Mouse (Mus musculus): Measurements from ENCODE around the gene Evc2.

The Evc2 gene

GRCm38 (mm10) chr5:37338288-37338687, at the start of gene Evc2:
TSS of gene Evc2 (plus strand) at chr5:37338499.
- in situ Hi-C loops (cut with MboI, MseI): no loop called here

- in situ Hi-C loops (cut with MboI, MseI): no loop called here
Measured at GRCm38 (mm10) chr5:37289236-37289635, 49.1 kb upstream of the Evc2 start.

DNA sequence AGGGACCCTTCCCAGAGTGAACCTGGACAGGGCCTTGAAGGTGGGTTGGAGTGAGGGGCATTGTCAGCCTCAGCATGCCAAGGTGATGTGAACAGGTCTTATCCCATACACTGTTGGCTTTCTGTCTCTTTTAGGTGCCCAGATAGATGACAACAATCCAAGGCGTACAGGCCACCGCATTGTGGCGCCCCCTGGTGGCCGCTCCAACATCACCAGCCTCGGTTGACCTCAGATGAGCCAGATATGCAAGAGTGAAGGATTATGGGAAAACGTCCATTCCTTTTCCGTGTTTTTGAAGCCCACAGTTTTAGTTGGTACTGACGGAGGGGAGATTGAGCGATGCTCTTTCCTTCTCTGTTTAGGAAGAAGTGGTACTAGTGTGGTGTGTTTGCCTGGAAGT, 47.3 kb upstream of the Evc2 start:
- in situ Hi-C loops (cut with MboI, MseI): loop anchor here (10.0 kb wide), 2 partner anchors 424 to 454 kb away; partner anchors contain the start of gene Stk32b

DNA sequence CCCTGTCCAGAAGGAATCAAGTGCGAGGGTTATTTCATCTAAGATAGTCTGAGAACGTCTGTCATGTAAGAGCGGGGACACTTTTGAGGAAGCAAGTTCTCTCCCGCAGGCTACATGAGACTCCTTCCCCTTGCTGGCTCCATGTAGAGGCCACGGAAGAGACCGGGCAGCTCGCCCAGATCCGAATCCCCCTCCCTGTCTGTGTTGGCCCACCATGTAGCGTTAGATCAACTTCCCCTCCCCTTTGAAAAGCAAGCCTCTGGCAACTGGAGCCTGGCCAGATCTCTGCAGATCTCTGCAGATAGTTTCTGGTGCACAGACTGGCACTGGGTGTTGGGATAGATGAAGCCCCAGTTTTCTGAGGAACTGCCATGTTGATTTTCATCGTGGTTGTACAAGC, 41.6 kb upstream of the Evc2 start:
- in situ Hi-C loops (cut with MboI, MseI): loop anchor here (10.0 kb wide), 2 partner anchors 418 to 448 kb away; partner anchors contain the start of gene Stk32b

DNA sequence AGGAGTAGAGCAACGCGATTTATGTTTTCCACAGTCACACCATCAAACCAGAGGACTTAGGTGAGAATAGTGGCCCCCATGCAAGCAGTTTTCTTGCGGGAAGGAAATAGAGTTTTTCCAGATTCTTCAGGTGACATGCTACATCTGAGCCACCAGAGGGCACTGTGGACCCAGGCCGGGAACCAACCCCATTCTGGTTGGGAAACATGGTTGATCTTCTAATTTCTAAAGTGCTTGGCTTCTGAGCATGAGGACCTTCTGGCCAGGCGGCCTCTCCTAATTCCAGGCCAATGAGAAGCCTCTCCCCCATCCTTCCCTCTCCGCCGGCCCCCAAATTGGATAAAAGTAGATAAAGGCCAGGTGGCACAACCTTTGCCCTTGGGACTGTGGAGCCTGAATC, 39.9 kb upstream of the Evc2 start:
- in situ Hi-C loops (cut with MboI, MseI): loop anchor here (10.0 kb wide), 2 partner anchors 416 to 446 kb away; partner anchors contain the start of gene Stk32b

DNA sequence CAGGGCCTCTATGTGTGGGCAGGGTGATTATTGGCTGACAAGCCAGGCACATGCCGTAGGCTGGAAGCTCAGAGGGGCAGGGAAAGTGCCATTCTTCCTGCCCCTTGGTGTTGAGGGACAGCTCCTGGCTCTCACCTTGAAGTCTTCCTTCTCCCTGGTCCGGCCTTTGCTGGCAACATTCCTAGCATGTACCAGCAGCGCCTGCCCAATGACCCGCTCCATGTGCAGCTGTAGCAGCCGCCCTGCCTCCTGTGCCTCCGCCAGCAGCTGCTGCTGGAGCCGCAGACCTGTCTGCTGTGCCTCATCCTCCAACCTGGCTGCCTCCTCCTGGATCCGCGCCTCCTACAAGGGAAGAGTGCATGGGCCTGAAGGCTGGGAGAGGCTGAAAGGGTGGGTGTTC, 28.3 kb upstream of the Evc2 start:
- in situ Hi-C loops (cut with MboI, MseI): no loop called here

DNA sequence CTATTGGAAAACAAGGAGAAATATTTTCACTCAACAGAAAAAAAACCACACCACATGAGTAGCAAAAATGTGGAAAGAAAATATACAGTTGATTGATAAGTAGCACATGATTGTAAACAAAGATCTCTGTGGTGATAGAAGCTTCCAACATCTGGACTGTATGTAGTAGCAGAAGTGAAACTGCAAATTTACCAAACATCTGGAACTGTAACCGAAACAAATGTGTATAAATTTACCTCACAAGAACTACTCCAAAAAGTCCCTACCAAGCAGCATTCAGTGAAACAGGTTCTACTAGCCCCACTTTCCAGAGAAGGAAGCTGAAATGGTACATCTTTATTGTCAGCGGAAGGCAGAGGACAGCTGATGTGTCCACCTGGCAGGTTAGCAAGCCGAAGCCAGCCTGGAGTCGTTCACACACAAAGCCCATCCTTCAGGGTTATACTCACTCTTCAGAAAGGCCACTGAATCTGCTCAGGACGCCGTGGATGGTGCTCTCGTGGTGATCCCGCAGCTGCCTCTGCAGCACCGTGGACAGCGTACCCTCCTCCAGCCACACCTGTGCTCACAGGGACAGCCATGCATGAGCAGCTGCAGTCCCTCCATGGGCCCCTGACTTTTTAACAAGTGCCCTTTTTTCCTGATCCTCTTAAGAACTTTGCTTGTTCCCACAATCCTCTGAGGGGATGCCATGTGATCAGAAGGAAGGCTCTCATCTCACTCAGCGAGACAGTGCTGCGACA, 25.1 kb upstream of the Evc2 start:
- in situ Hi-C loops (cut with MboI, MseI): no loop called here

GRCm38 (mm10) chr5:37318715-37319114, 19.6 kb upstream of the Evc2 start:
- in situ Hi-C loops (cut with MboI, MseI): no loop called here

GRCm38 (mm10) chr5:37320174-37320573, 18.1 kb upstream of the Evc2 start:
- in situ Hi-C loops (cut with MboI, MseI): no loop called here

GRCm38 (mm10) chr5:37320761-37321160, 17.5 kb upstream of the Evc2 start:
- in situ Hi-C loops (cut with MboI, MseI): no loop called here

GRCm38 (mm10) chr5:37326675-37327074, 11.6 kb upstream of the Evc2 start:
- in situ Hi-C loops (cut with MboI, MseI): no loop called here

DNA sequence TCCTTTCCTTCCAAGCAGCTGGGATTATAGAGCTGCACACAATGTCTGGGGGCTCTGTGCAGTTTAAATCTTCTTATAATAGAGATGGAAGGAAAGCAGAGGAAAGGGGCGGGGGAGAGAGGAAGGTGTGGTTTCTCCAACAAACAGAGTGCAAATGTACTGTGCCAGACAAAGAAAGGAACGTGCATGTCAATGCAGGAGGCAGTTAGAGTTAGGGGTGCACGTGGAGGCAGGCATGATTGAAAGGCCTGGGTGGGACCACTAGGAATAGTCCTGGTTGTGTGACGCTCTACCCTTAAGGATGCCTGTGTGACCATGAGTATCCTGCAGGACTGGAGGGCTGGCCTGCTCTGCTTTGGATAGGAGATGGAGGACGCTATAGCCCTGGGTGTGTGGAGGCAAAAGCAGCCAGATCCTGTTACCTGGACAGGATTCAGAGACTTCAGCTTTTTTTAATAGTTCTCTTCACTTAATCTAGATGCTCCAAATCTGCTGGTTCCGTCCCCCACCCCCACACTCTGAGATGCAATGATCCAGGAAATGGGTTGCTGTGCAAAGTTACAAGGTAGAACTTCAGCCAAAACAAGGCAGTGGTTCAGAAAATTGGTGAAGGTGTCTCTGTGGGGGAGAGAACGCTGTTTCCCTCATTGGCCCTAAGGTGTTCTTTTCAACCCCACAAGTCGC, 7.7 kb upstream of the Evc2 start:
- in situ Hi-C loops (cut with MboI, MseI): no loop called here

DNA sequence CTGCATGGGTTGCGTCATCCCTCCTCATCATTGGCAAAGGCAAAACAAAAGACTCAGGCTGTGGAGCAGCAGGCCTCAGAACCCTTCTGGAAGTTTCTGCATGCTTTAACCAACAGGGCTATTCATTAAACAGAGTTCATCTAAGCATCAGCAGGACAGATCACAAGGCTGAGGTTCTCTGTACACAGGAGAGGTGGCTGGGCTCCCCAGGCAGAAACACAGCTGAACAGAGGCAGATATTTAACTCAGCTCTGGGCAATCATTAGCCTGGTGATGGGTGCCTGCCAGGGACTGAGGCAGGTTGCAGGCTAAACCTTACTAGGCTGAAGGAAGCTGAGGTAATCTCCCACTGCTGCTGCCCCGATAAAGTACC, 7.2 kb upstream of the Evc2 start:
- in situ Hi-C loops (cut with MboI, MseI): no loop called here

- in situ Hi-C loops (cut with MboI, MseI): no loop called here
Measured at GRCm38 (mm10) chr5:37332066-37332465, 6.2 kb upstream of the Evc2 start.

GRCm38 (mm10) chr5:37335061-37335460, 3.2 kb upstream of the Evc2 start:
- in situ Hi-C loops (cut with MboI, MseI): no loop called here

DNA sequence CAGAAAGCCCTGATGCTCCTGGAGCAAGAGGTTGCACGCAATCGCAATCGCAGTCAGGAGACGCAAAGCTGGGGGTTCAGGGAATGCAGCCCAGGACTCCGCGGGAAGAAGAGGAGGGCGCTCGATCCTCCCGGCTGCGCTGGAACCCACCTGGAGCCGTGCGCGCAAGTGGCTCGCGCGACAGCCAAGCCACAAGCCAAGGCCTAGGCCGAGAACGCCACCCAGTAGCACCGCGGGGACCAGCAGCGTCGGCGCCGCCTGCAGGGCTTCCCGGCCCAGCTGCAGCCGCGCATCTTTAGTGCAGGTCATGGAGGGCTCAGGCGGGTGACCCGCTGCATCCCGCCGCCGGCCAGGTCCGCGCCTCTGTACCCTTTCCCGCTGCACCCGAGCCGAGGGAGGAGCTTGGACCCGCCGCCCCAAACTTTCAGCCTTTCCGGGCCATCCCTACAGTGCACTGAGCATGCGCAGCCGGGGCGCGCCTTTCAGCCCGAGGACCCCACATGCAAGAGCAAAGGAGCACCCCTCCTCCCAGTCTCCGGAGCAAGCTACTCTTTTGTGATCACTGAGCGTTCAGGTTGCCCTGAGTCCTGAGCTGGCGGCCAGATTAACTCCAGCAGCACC, 1.7 kb upstream of the Evc2 start, which contains the start of gene Evc:
TSS of gene Evc (minus strand) at position 410 of the 621 bp plus-strand sequence.
- in situ Hi-C loops (cut with MboI, MseI): no loop called here

DNA sequence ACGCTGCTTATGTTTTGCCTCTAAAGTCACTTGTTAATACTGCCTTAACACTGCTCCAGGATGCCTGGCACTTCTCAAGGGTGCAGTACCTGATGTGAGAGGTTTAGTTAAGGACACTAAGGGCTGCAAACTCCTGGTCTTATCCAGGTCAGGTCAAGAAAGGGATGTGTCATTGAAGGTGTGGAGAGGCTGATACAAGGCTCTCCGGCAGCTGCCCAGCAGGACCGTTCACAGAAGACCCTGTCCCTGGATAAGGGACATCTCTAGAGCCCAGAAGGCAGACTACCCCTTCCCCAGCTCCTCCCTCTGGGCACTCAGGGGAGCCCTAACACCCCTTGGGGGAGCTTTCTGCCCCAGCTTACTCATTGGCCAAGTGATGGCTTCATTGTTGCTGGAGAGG, 603 bp upstream of the Evc2 start:
- in situ Hi-C loops (cut with MboI, MseI): no loop called here

- in situ Hi-C loops (cut with MboI, MseI): no loop called here
Measured at GRCm38 (mm10) chr5:37343962-37344361, 5.7 kb downstream of the Evc2 start.

- in situ Hi-C loops (cut with MboI, MseI): no loop called here
Measured at GRCm38 (mm10) chr5:37351791-37352190, 13.5 kb downstream of the Evc2 start.

GRCm38 (mm10) chr5:37354385-37354784, 16.1 kb downstream of the Evc2 start:
- in situ Hi-C loops (cut with MboI, MseI): no loop called here

- in situ Hi-C loops (cut with MboI, MseI): no loop called here
Measured at GRCm38 (mm10) chr5:37356027-37356426, 17.7 kb downstream of the Evc2 start.

DNA sequence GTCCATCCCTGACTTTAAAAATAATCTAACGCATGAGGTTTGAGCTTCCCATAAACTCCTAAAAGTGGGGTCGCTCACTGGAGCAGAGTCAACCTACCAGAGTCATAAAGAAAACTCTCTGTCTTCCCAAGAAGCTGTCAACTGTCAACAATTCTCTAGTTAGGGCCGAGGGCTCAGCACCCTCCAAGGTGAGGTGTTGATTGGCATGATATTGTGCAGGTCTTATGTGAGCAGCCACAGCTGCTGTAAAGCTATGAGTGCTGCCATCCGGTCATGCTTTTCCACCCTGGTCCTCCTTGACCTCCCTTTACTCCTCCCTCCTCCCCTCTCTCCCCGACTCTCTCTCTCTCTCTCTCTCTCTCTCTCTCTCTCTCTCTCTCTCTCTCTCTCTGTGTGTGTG, 24.3 kb downstream of the Evc2 start:
- in situ Hi-C loops (cut with MboI, MseI): no loop called here

DNA sequence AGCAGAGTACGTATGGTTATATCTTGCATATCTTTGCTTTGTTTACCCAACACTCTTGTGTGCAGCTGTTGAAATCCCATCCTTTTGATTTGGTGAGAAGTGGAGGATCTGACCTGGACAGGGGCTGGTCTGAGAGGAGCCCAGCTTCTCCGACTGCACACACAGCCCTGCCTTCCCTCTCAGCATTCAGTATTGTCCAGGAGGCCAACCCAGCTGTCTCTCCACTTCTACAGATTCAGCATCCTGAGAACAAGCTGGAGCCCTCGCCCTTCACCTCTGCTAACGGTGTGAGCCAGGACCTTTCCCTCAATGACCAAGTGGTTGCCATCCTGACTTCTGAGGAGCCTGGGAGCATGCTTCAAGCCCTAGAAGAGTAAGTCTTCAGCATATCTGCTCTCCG, 25.0 kb downstream of the Evc2 start:
- in situ Hi-C loops (cut with MboI, MseI): no loop called here

All from T-helper 1 cell (primary cell).